Mouse (Mus musculus) liver, adult 2 months (tissue): Measurements from ENCODE around the gene Mat1a.

Experiments used
- CTCF ChIP-seq: fragments of 200-500 bp; IDR thresholded peaks from 2 replicates; pipeline ENCODE4 v1.5.1; 2011; ENCODE audit warnings: low read depth, low read length, control low read depth
- POLR2A ChIP-seq: fragments of 200-500 bp; IDR thresholded peaks from 2 replicates; pipeline ENCODE4 v1.6.1; 2011; ENCODE audit warnings: low read length, control low read depth; ENCODE audit not compliant: insufficient read depth; ENCODE audit errors: extremely low read depth

DNA sequence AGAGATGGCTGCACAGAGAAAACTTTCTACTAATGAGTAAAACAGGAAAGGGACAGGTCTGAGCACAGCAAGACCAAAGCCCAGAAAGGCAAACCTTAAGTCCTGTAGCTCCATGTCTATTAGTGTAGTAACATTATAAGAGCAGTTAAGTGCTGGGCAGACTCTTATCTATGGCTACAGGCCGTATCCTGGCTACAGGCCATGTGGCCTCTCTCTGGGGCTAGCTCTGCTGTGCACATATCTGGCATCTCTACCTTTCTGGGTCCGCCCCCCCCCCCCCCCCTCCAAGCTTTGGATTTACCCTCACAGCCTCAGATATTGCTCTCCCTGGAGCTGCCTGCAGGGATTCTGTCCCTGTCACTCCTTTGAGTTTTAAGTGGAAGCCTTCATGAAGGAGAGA, 39.7 kb upstream of the Mat1a start:
- TF ChIP-seq CTCF: no peak
- TF ChIP-seq POLR2A: no peak
